ENCODE assay signal across 22 mouse cellular contexts in the genomic region with DNA sequence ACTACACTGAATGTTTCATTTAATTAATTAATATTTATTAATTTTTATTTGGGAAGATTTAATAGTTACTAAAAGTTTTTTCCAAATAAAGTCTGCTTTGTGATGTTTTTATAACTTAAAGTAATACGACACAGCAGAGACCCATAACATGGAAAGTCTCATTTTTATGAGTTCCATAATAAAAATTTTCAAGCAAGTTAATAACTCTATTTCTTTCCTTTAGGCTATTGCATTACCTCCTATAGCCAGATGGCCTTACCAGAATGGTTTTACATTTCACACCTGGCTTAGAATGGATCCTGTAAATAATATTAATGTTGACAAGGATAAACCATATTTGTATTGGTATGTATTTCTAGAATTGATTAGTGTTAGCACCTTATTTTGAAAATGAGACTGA.
DNase-seq lines count a peak whose midpoint lies in the region; ATAC-seq and TF ChIP-seq lines count a peak whose summit lies in the region.
"Had no signal": no experiment of that assay in that cellular context is flagged by ENCODE, and none has a peak within 500 bp of the region (broad histone marks: within the 10 kb centered on the region; RNA-seq: fewer than 3 reads in every experiment).

No protein-coding gene starts in this region.

- no peak overlapping the region for H3K4me3 ChIP-seq in limb, embryonic 12.5 days (replicated peaks)
- H3K4me3 ChIP-seq in limb, embryonic 10.5 days, result no peak overlapping the region
- no peak overlapping the region for H3K4me3 ChIP-seq in limb, embryonic 13.5 days
- H3K4me3 ChIP-seq in limb, embryonic 14.5 days (replicated peaks; ENCODE audit: low read length), result no peak overlapping the region

- H3K4me1 ChIP-seq in limb, embryonic 12.5 days (replicated peaks), result peaks cover 3% of the 10 kb centered on the region; the same call in 1 of the 2 replicates
- no peaks in the 10 kb centered on the region for H3K4me1 ChIP-seq in limb, embryonic 10.5 days
- no peaks in the 10 kb centered on the region; the same call in 1 of the 2 replicates for H3K4me1 ChIP-seq in limb, embryonic 13.5 days
- H3K4me1 ChIP-seq in limb, embryonic 14.5 days (ENCODE audit: control insufficient read depth, insufficient read depth, low read length), result peaks cover 6% of the 10 kb centered on the region; the same call in 1 of the 2 replicates

- H3K27ac ChIP-seq in limb, embryonic 12.5 days, result no peak overlapping the region; the same call in 1 of the 2 replicates
- no peak overlapping the region for H3K27ac ChIP-seq in limb, embryonic 10.5 days
- H3K27ac ChIP-seq in limb, embryonic 13.5 days, result no peak overlapping the region
- no peak overlapping the region; the same call in 1 of the 2 replicates for H3K27ac ChIP-seq in limb, embryonic 14.5 days (replicated peaks; ENCODE audit: low read depth, low read length)

- H3K36me3 ChIP-seq in limb, embryonic 12.5 days, result no peaks in the 10 kb centered on the region
- no peaks in the 10 kb centered on the region for H3K36me3 ChIP-seq in limb, embryonic 10.5 days
- no peaks in the 10 kb centered on the region for H3K36me3 ChIP-seq in limb, embryonic 13.5 days
- H3K36me3 ChIP-seq in limb, embryonic 14.5 days (ENCODE audit: control insufficient read depth, insufficient read depth, low read length), result no peaks in the 10 kb centered on the region

- H3K9me3 ChIP-seq in limb, embryonic 12.5 days, result no peaks in the 10 kb centered on the region
- no peaks in the 10 kb centered on the region for H3K9me3 ChIP-seq in limb, embryonic 10.5 days (replicated peaks)
- no peaks in the 10 kb centered on the region for H3K9me3 ChIP-seq in limb, embryonic 13.5 days
- H3K9me3 ChIP-seq in limb, embryonic 14.5 days (ENCODE audit: control insufficient read depth, low read length), result no peaks in the 10 kb centered on the region
- H3K9me3 ChIP-seq: G1E had no signal

- no peak overlapping the region for H3K4me2 ChIP-seq in limb, embryonic 12.5 days
- H3K4me2 ChIP-seq in limb, embryonic 13.5 days (replicated peaks), result no peak overlapping the region
- H3K4me2 ChIP-seq in limb, embryonic 14.5 days (replicated peaks; ENCODE audit: low read depth, low read length, severe bottlenecking), result no peak overlapping the region

- H3K27me3 ChIP-seq in limb, embryonic 12.5 days, result no peaks in the 10 kb centered on the region
- no peaks in the 10 kb centered on the region for H3K27me3 ChIP-seq in limb, embryonic 10.5 days (ENCODE audit: low read depth, poor library complexity, severe bottlenecking)
- H3K27me3 ChIP-seq in limb, embryonic 13.5 days, result no peaks in the 10 kb centered on the region
- H3K27me3 ChIP-seq in limb, embryonic 14.5 days (ENCODE audit: control insufficient read depth, insufficient read depth, low read length), result no peaks in the 10 kb centered on the region
- H3K27me3 ChIP-seq: CH12.LX, Patski had no signal

- 30% methylated on average over 1 of the region's 1 CpGs for WGBS in limb, embryonic 12.5 days
- 91% methylated on average over 1 of the region's 1 CpGs for WGBS in limb, embryonic 10.5 days
- WGBS in limb, embryonic 13.5 days, result 18% methylated on average over 1 of the region's 1 CpGs
- WGBS in limb, embryonic 14.5 days, result 23% methylated on average over 1 of the region's 1 CpGs

- no peak for TF ChIP-seq POLR2A in limb, embryonic 14.5 days (IDR thresholded peaks at IDR 0.05; ENCODE audit: borderline replicate concordance, extremely low read depth, insufficient read depth, insufficient read length)

- no peak overlapping the region for H3K9ac ChIP-seq in limb, embryonic 12.5 days (replicated peaks)
- H3K9ac ChIP-seq in limb, embryonic 13.5 days, result no peak overlapping the region
- H3K9ac ChIP-seq in limb, embryonic 14.5 days (ENCODE audit: low read depth, low read length, severe bottlenecking), result no peak overlapping the region

- DNase-seq in limb, embryonic 10.5 days (ENCODE audit: low spot score), result no peak
- peak; percentile 37 for DNase-seq in limb, embryonic 14.5 days (ENCODE audit: low spot score)
- DNase-seq in spleen, postnatal 4 days (ENCODE audit: low spot score in 2 of 2), result no peak
- no peak for DNase-seq in adrenal gland, adult 18-20 months (ENCODE audit: low spot score in 2 of 2)
- DNase-seq: adrenal gland, adult 2 months; adrenal gland, adult 8-10 months; adrenal gland, postnatal 10 days; adrenal gland, postnatal 14 days; adrenal gland, postnatal 25 days; adrenal gland, postnatal 36 days; B cell, adult 2 months; cerebellum, adult 11 months; cerebellum, adult 11-12 months; cerebellum, adult 18-20 months; cerebellum, adult 2 months had no signal

- 0 out of 2 replicates have a peak, but pooled peaks have one; percentile 37 for ATAC-seq in limb, embryonic 12.5 days (ENCODE audit: insufficient number of reproducible peaks, insufficient read depth, low FRiP score, low TSS enrichment, low read depth)
- ATAC-seq in limb, embryonic 13.5 days (ENCODE audit: low FRiP score, low read depth), result peak; percentile 78
- ATAC-seq in limb, embryonic 14.5 days (ENCODE audit: low FRiP score, low read depth), result peak; percentile 65
- ATAC-seq: activated CD4-positive, CD25-positive, alpha-beta regulatory T cell, adult 4 months; CD4-positive, CD25-positive, alpha-beta regulatory T cell, adult 4 months; Patski had no signal
